Comparison of ENCODE assay signal across 8 mouse cellular contexts in the genomic region with DNA sequence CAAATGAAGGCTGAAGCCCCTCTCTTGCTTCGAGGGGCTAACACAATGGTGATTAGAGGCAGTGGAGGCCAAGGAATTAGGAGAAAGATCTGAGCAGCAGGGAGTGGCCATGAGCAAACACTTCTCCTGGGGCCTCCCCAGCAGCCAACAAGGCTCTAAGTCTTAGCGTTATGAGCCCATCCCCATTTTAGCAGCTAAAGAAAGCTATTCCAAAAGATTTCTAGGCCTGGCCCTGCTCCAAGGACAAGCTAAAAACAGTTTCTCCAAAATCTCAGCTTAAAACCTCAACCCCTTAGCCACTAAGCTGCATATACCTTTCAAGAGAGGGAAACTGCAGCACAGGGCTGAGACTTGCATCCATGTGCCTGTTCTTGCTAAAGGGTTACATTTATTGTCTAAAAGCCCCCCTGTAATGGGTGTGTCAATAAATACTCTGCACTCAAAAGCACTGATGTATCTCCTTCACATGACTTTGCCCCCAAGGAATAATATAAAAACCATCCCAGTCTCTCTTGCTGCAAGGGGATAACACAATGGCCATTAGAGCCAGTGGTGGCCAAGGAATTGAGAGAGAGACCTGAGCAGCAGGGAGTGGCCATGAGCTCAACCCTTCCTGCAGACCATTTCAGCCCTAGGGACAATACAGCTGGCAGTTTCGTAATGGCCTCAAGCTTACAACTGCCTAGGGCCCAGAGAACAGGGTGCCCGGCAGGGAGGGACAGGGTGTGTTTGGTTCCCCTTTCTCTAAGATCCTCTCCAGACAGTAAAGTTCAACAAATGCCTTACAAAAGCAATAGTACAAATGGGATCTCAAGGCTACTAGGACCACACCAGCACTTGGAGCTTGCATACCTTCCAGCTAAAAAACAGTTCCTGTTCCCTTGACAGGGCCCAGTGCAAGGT. TPM values are rescaled to one million over a fixed set of nuclear protein-coding genes. Genes with fewer than 3 reads are reported as not detected.
DNase-seq lines count a peak whose midpoint lies in the region; ATAC-seq lines count a peak whose summit lies in the region.

No protein-coding gene starts in this region.

- H3K4me3 ChIP-seq in forebrain, embryonic 13.5 days: no peak overlapping the region
- H3K4me3 ChIP-seq in liver, embryonic 15.5 days (replicated peaks): no peak overlapping the region
- no peak overlapping the region for H3K4me3 ChIP-seq in neural tube, embryonic 15.5 days (replicated peaks)

- no peaks in the 10 kb centered on the region for H3K27me3 ChIP-seq in forebrain, embryonic 13.5 days
- H3K27me3 ChIP-seq in liver, embryonic 15.5 days: no peaks in the 10 kb centered on the region
- no peaks in the 10 kb centered on the region for H3K27me3 ChIP-seq in neural tube, embryonic 15.5 days (replicated peaks)

- H3K9me3 ChIP-seq in forebrain, embryonic 13.5 days (replicated peaks): no peaks in the 10 kb centered on the region
- H3K9me3 ChIP-seq in liver, embryonic 15.5 days (replicated peaks): no peaks in the 10 kb centered on the region
- no peaks in the 10 kb centered on the region for H3K9me3 ChIP-seq in neural tube, embryonic 15.5 days (replicated peaks)

- no peak for ATAC-seq in forebrain, embryonic 13.5 days
- no peak for ATAC-seq in liver, embryonic 15.5 days (ENCODE audit: insufficient read depth)
- ATAC-seq in neural tube, embryonic 15.5 days (ENCODE audit: low FRiP score): no peak

- DNase-seq in adrenal gland, postnatal 36 days: peak; percentile 20 to 46
- no peak for DNase-seq in adrenal gland, adult 18-20 months (ENCODE audit: low spot score in 2 of 2)
- DNase-seq in B cell, adult 2 months: peak; percentile 59 to 63
- DNase-seq in heart, postnatal 14 days: peak; percentile 49 to 53
- no peak for DNase-seq in thymus, postnatal 25 days

- 11% methylated on average over 4 of the region's 4 CpGs for WGBS in forebrain, embryonic 13.5 days
- WGBS in liver, embryonic 15.5 days (ENCODE audit: insufficient replicate concordance): 19% methylated on average over 4 of the region's 4 CpGs
- 18% methylated on average over 4 of the region's 4 CpGs for WGBS in neural tube, embryonic 15.5 days

- H3K4me1 ChIP-seq in forebrain, embryonic 13.5 days: peaks cover 89% of the 10 kb centered on the region
- H3K4me1 ChIP-seq in liver, embryonic 15.5 days (replicated peaks): peaks cover 90% of the 10 kb centered on the region
- peaks cover 72% of the 10 kb centered on the region for H3K4me1 ChIP-seq in neural tube, embryonic 15.5 days

- H3K27ac ChIP-seq in forebrain, embryonic 13.5 days: peak overlapping the region; percentile 98
- H3K27ac ChIP-seq in liver, embryonic 15.5 days (replicated peaks): peak overlapping the region; percentile 67
- peak overlapping the region; percentile 46 for H3K27ac ChIP-seq in neural tube, embryonic 15.5 days (replicated peaks)

- no peaks in the 10 kb centered on the region for H3K36me3 ChIP-seq in forebrain, embryonic 13.5 days (ENCODE audit: poor library complexity, severe bottlenecking)
- H3K36me3 ChIP-seq in liver, embryonic 15.5 days (replicated peaks): no peaks in the 10 kb centered on the region
- H3K36me3 ChIP-seq in neural tube, embryonic 15.5 days: no peaks in the 10 kb centered on the region

- H3K9ac ChIP-seq in forebrain, embryonic 13.5 days: no peak overlapping the region
- no peak overlapping the region for H3K9ac ChIP-seq in liver, embryonic 15.5 days
- no peak overlapping the region for H3K9ac ChIP-seq in neural tube, embryonic 15.5 days (replicated peaks)

- peak overlapping the region; percentile 1 for H3K4me2 ChIP-seq in forebrain, embryonic 13.5 days
- peak overlapping the region; percentile 38 for H3K4me2 ChIP-seq in liver, embryonic 15.5 days
- no peak overlapping the region for H3K4me2 ChIP-seq in neural tube, embryonic 15.5 days

- intact Hi-C loops in heart, postnatal 14 days (cut with DNase I): no loop called here

RNA-seq across cellular contexts. Expression of a gene that starts 8.3 kb away (rescaled TPM):
- total RNA-seq in adrenal gland, postnatal 36 days (2021): 10 to 100 TPM; 31.5 to 37.3 TPM
- 10 to 100 TPM; 33.7 to 35.0 TPM for total RNA-seq in adrenal gland, adult 18-20 months (2021)
- polyA plus RNA-seq in forebrain, embryonic 13.5 days (2015; fragmentation: Nextera tagmentation; extraction: Ambion mirVana): 84.1 and 88.2 TPM in 2 replicates
- total RNA-seq in heart, postnatal 14 days (2021): 10 to 100 TPM; 27.9 to 28.7 TPM
- polyA plus RNA-seq in liver, embryonic 15.5 days (2015; fragmentation: Nextera tagmentation; extraction: Ambion mirVana): 28.8 and 34.6 TPM in 2 replicates
- 45.5 and 53.0 TPM in 2 replicates for polyA plus RNA-seq in neural tube, embryonic 15.5 days (2015; fragmentation: Nextera tagmentation; extraction: Ambion mirVana)

RNA-seq across cellular contexts. Expression of a gene that starts 55.3 kb away (rescaled TPM):
- 100 to 1,000 TPM; 115 to 121 TPM for total RNA-seq in adrenal gland, postnatal 36 days (2021)
- total RNA-seq in adrenal gland, adult 18-20 months (2021): 100 to 1,000 TPM; 109 to 216 TPM
- polyA plus RNA-seq in forebrain, embryonic 13.5 days (2015; fragmentation: Nextera tagmentation; extraction: Ambion mirVana): 49.7 and 57.8 TPM in 2 replicates
- 10 to 100 TPM; 17.1 to 22.2 TPM for total RNA-seq in heart, postnatal 14 days (2021)
- 69.5 and 77.2 TPM in 2 replicates for polyA plus RNA-seq in liver, embryonic 15.5 days (2015; fragmentation: Nextera tagmentation; extraction: Ambion mirVana)
- 93.2 and 96.7 TPM in 2 replicates for polyA plus RNA-seq in neural tube, embryonic 15.5 days (2015; fragmentation: Nextera tagmentation; extraction: Ambion mirVana)

Comparison
In these comparisons a context has a peak if more than half of its experiments do, and no peak if none do; other contexts are left out.
1. DNase-seq: peak in adrenal gland, postnatal 36 days (2 of 2), B cell, adult 2 months (2 of 2) and heart, postnatal 14 days (2 of 2); none in adrenal gland, adult 18-20 months (0 of 2) and thymus, postnatal 25 days (single experiment).
2. H3K27ac ChIP-seq: peak in every context shown above with its lines; median percentile 98 in forebrain, embryonic 13.5 days; 67 in liver, embryonic 15.5 days; 46 in neural tube, embryonic 15.5 days.
3. RNA of a gene that starts 55.3 kb away (total RNA-seq): 109 to 216 TPM in adrenal gland, adult 18-20 months and 115 to 121 TPM in adrenal gland, postnatal 36 days; 17.1 to 22.2 TPM in heart, postnatal 14 days; every median in the first group is over 4 times any median in the second.